Mouse (Mus musculus) embryo, embryonic 10.5 days (tissue): ENCODE results near the gene Pibf1.
A peak's percentile ranks its signal among the peaks of the same experiment; 100 is the strongest.

Experiments
- DNase-seq: peaks from one replicate; pipeline ENCODE4 v3.0.0-alpha.2; 2015; ENCODE audit warnings: low spot score

Gene Pibf1

DNA sequence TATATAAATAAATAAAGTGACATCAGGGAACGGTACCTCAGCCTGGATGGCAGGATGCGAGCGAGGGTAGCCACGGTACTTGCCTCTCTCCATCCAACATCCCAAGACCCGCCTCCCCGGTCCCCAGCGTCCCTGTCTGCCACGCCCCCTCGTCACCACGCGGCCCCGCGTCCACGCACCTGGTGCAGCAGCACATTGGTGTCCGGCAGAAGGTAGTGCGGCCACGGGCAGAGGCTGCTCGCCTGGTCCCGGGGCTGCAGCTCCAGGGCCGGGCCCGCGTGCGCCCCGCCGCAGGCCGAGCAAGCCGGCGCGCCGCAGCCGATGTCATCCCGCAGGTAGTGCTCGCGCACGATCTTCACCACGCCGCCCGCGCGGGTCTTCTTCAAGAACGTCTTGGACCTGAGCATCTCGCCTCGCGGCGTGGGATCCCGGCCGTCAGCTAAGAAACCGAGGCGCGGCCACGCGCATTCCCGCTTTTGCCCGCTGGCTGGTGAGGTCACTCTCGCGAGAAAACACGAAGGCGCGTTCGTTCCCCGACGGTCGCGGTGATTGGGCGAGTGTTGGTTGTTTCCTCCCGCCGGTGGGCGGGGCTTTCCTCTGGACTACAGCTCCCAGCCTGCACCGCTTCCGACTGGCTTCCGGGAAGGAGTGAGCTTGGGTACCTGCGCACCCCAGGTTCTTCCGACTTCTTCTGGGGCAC lies at the start of gene Pibf1, which contains the start of gene Dis3:
Gene Pibf1, plus strand, starts transcription at position 158 of the 700 bp plus-strand sequence.
Gene Dis3, minus strand, starts transcription at position 504 of the 700 bp plus-strand sequence.
- peak; percentile 98 for DNase-seq

DNA sequence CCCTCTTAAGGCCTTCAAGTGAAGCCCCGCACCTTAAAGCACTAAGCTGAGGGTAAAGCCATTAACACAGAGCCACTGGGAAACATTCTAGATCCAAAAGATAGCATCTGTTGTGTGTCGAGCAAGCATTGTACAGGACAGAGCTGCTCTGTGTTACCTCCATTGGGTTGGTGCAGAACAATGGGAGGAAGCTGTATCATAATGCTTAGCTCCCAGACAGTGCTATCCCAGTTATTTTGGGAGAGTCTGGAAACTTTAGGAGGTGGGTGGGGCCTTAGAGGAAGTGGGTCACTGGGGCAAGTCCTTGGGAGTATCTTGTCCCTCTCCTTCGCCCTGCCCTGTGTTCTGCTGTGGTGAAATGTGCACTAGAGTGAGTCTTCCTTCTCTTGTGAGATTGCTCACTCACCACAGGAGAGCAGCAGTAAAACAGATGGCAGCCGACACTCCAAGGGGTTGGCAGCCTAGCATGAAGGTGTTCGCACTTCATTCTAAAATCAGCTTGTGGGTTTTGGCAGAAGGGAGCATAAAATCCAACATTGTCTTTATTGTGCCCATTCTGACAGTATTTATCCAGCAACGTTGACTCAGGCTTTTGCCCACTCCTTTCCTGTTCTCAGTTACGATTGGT lies 40.2 kb upstream of the Pibf1 start:
- DNase-seq = no peak

- no peak for DNase-seq
These were observed 38.6 kb upstream of the Pibf1 start for GRCm38 (mm10) chr14:99060616-99061015.

DNA sequence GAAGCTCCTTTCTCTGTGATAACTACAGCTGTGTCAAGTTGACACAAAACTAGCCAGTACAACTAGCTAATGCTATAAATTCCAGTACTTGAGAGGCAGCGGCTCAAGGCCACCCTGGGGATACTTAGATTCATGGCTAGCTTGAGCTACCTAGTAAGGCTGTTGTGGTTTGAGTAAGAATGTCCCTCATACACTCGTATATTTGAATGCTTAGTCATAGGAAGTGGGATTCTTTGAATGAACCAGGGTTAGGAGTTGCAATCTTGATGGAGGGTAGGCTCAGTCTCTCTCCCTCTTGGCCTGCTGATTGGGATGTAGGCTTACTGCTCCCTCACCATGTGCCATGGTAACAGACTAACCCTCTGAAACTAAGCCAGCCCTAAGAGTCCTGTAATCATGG lies 36.1 kb upstream of the Pibf1 start:
- no peak for DNase-seq

DNA sequence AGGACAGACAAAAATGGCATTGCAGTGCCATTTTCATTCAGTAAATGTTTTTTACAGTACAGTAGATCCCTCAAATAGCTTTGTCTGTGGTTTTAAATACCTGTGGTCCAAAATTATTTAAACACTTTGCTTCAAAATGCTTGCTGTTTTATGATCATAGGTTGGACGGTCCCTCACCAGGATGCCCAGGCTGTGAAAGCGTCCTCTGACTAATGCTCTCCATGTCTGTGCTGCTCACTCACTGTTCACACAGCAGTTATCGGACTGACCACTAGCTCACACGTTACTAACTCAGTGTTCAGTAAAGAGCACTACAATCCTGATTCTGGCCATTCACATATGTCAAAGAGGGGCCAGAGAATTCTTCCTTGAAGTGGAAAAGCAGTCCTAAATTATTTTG lies 28.1 kb upstream of the Pibf1 start:
- DNase-seq = no peak

- DNase-seq = no peak
These were observed 10.3 kb upstream of the Pibf1 start for GRCm38 (mm10) chr14:99088947-99089346.

- peak; percentile 33 for DNase-seq
These were observed 853 bp downstream of the Pibf1 start for GRCm38 (mm10) chr14:99099967-99100587.

DNA sequence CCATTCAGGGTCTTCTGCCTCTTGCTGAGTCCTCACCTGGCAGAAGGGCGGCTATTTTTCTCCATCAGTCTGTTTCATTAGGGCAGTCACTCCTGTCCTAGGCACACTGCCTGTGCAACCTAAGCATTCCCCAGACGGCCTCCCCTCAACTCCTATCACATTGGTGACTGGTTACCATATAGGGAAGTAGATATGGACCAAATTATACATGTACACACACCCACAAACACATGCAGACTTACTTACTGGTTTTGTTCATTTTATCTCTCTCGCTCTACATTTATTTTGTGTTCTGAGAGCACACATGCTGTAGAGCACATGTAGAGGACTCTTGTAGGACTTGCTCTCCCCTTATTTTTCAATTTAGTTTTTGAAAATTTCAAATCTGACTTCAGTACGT lies 3.8 kb downstream of the Pibf1 start:
- DNase-seq = no peak

GRCm38 (mm10) chr14:99104542-99105123 lies 5.4 kb downstream of the Pibf1 start:
- no peak for DNase-seq

DNA sequence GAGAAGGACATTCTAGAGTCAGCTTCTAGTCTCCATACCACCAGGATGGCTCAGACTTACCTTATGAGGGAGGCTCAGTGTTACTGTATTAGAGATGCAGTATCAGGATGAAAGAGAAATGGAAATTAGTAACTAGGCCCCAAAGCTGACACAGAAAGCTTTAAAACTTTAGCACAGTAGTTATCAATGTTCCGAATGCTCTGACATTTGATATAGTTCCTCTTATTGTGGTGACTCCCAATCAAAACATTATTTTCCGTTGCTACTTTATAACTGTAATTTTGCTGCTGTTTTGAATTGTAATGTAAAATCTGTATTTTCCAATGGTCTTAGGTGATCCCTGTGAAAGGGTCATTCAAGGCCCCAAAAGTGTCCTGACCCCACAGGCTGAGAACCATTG lies 7.4 kb downstream of the Pibf1 start:
- no peak for DNase-seq

DNA sequence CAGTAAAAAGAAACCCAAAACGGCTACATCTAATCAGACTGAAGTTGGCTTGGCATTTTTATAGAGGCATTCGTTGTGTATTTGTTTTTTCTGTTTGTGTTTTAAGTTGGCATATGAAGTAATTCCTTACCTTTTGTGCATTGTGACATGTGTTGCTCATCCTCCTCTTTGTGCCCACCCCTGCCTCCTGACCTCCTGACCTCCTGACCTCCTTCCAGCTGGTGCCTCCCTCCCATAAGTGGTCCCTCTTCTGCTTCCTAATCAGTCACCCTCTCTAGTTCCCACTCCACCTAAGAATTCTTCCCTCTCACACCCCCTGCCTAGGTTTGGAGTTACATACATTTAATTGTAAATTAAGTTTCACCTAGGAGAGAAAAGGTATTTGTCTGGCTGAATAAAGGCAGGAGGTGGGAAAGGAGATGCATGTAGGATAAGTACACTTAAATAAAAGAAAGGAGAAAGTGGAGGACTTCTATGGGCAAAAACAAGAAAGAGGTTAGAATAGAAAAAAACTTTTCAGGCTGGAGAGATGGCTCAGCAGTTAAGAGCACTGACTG lies 8.5 kb downstream of the Pibf1 start:
- DNase-seq = no peak

GRCm38 (mm10) chr14:99108762-99109161 lies 9.5 kb downstream of the Pibf1 start:
- no peak for DNase-seq

DNA sequence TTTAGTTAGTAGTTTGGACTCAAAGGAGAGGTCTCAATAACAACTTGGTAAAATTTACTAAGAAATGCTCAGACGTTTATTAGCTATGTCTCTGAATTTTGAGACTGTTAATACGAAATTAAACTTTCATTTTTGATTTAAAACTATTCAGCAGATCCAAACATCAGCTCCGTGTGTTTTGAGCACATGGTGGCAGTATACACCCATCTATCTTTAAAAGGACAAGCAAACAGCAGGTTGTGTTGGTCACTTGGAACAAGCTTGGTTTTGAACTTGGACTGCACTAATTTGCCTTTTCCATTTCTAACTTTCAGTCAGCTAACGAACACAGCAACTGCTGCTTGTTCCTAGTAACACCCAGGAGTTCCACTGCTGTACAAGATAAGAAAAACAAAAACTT lies 18.4 kb downstream of the Pibf1 start:
- no peak for DNase-seq

DNA sequence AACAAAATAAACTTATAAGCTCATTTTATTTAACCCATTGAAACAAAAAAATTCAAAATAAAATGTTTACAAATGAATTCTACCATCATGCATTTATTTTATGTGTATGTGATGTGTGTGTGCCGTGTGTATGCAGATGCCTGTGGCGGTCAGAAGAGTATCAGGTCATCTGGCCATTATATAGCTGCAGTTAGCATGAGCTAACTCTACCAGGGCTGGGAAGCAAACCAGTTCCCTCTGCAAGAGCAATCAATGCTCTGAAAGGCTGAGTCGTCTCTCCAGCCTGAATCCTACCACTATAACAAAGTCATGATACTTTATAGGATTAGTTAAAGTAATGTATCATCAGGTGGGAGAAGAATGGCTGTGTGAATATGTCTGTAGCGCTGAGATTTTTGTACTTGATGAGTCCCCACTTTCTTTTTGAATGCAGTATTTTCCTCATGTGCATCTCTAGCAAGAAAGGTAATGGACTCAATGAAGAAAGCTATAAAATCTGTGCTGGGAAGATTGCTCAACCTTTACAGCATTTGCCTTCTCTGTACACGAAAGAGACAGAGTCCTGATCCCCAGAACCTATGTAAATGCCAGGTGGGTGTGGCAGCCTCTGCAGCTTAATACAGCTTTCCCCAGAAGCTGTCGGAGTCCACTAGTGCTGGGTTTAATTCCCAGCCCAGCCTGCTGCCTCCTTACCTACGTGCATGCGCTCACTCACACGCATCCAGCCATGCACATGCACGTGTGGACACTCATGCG lies 22.5 kb downstream of the Pibf1 start:
- DNase-seq = no peak

DNA sequence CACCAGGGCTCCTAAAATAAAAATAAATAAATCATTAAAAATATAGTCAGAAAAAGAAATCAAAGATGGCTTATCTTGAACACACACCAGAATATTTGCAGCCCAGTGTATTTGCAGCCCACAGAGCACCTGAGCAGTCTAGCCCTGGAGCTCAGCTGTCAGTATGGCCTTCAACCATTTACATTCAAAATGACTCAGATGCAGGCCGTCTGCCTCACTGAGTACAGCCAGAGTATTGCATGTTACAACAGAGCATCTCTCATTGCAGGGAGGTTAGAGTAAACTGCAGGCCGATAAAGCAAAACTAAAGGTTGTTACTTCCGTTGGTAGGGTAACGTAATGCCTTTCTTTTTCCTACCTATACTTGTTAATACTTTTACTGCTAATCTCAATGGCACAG lies 24.9 kb downstream of the Pibf1 start:
- no peak for DNase-seq

DNA sequence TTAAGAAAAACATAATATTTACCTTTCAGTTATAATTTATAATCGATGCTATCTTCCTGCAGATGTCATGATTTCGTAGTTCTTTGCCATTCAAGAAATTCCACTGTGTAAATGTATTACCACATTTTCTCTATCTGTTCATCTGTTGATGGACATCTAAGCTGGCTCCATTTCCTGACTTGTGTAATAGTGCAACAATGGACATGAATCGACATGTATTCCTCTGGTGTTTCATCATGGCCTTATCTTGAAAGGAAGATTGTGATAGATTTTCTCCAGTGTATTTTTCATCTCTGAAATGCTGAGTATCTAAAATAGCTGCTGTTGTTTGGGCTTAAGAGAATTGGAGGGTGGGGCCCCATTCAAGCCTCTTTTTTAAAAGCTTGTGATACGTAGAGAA lies 27.5 kb downstream of the Pibf1 start:
- no peak for DNase-seq

GRCm38 (mm10) chr14:99127509-99127908 lies 28.3 kb downstream of the Pibf1 start:
- no peak for DNase-seq

DNA sequence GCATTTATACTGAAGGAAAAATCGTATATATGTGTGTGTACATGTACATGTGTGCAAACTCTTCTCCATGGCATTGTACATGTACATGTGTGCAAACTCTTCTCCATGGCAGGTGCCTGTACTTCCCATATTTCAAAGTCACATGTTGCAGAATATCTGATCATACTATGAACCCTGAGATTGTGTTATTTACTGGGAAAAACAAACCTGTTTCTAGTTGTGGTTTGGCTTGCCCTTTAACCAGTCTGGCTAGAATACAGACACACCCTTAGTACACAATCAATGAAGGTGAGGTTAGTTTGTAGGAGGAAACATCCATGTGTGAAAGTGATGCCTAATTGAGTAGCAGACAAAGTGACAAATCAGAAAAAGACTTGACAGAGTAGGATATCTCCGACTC lies 29.8 kb downstream of the Pibf1 start:
- DNase-seq = no peak

DNA sequence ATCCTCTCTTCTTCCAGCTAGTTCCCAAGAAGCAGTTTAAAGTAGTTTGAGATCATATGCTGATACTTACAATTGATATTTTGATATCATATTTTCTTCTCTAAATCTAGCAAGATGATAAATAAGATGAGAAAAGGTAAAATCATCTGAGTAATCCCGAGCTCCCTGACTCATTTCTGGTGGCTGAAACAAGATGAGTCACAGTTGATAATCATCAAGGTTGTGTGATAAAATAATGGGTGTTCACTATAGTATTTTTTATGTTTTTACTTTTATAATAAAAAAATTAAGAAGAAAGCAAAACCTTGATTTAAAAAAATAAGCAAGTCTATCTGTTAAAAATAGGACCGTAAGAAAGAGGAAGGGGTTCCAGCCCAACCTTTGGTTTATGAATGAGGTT lies 34.8 kb downstream of the Pibf1 start:
- DNase-seq = no peak

DNA sequence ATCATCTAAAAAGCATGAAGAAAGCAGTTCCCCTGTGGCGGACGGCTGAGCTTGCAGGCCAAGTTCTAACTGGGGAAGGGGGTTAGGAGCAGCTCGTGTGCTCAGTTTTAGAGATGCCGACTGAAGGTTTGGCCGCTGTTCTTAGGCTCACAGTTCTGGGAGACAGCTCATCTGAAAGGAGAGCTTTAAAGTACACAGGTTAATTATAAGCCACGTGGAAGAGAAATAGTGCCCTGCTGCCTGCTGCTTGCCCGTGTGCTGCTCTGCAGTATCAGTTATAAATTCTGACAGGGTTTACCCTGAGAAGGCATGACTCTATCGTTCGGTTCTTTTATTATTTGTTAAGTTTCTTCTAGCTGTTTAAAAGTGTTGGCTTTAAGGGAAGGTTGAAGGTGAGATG lies 36.5 kb downstream of the Pibf1 start:
- no peak for DNase-seq

- DNase-seq = no peak
These were observed 37.1 kb downstream of the Pibf1 start for GRCm38 (mm10) chr14:99136297-99136696.

DNA sequence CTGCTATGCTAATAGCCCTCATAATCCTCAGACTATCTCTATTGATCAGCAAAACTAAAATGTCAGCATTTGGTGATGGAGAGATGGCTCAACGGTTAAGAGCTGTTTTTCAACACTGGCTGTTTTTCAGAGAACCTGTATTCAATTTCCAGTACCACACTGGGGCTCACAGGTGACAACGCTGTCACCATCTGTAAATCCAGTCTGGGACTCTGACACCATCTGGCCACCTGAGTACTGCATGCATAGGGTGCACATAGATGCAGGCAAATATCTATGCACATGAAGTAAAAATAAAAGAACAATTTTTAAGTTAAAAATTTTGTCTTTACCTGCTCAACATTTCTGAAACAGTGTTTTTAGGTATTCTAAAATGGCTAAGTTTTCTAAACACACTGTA lies 40.8 kb downstream of the Pibf1 start:
- DNase-seq = no peak
